Mouse (Mus musculus): ENCODE data around the gene Ddx47. TPM values are rescaled to one million over a fixed set of nuclear protein-coding genes. Genes with fewer than 3 reads are reported as not detected.
A peak's percentile ranks its signal among the peaks of the same experiment; 100 is the strongest.

Ddx47 gene
- total RNA-seq, 2 experiments from 2014 or later: 29.8 to 64.3 TPM

GRCm38 (mm10) chr6:135065236-135065957 is 54.0 kb downstream of the Ddx47 start, which contains the start of gene Gprc5a:
TSS of gene Gprc5a (plus strand) at chr6:135065651.
- ATAC-seq (replicated peaks; ENCODE audit: low FRiP score, poor library complexity, severe bottlenecking): peak; percentile 51; the same call in 1 of the 2 replicates

- no peak for ATAC-seq (replicated peaks; ENCODE audit: low FRiP score, poor library complexity, severe bottlenecking)
Measured at GRCm38 (mm10) chr6:135066795-135067445, 55.5 kb downstream of the Ddx47 start.

- ATAC-seq (replicated peaks; ENCODE audit: low FRiP score, poor library complexity, severe bottlenecking): no peak
Measured at GRCm38 (mm10) chr6:135068221-135068620, 56.8 kb downstream of the Ddx47 start.

GRCm38 (mm10) chr6:135069856-135070255 is 58.4 kb downstream of the Ddx47 start:
- ATAC-seq (replicated peaks; ENCODE audit: low FRiP score, poor library complexity, severe bottlenecking): no peak

- no peak for ATAC-seq (replicated peaks; ENCODE audit: low FRiP score, poor library complexity, severe bottlenecking)
Measured at GRCm38 (mm10) chr6:135070347-135070746, 58.9 kb downstream of the Ddx47 start.

Other genes with a start within 250 kb of the Ddx47 start
- gene Dusp16, start 219.0 kb upstream of the Ddx47 start, total RNA-seq (2015; ENCODE audit: low replicate concordance): 2.3 TPM in 1 of 2 replicates, not detected in the other
- gene Dusp16, start 219.0 kb upstream of the Ddx47 start, total RNA-seq (2017; ENCODE audit: low replicate concordance): 0.94 and 3.8 TPM in 2 replicates
- 23.0 and 23.2 TPM in 2 replicates for gene Crebl2, start 181.5 kb upstream of the Ddx47 start, total RNA-seq (2015; ENCODE audit: low replicate concordance)
- gene Crebl2, start 181.5 kb upstream of the Ddx47 start, total RNA-seq (2017; ENCODE audit: low replicate concordance): 26.0 and 49.9 TPM in 2 replicates
- gene Gpr19, start 113.0 kb upstream of the Ddx47 start, total RNA-seq (2015; ENCODE audit: low replicate concordance): 2.7 and 5.0 TPM in 2 replicates
- 2.1 and 8.3 TPM in 2 replicates for gene Gpr19, start 113.0 kb upstream of the Ddx47 start, total RNA-seq (2017; ENCODE audit: low replicate concordance)
- 256 and 258 TPM in 2 replicates for gene Cdkn1b, start 91.2 kb upstream of the Ddx47 start, total RNA-seq (2015; ENCODE audit: low replicate concordance)
- 354 and 386 TPM in 2 replicates for gene Cdkn1b, start 91.2 kb upstream of the Ddx47 start, total RNA-seq (2017; ENCODE audit: low replicate concordance)
- 0.19 and 2.1 TPM in 2 replicates for gene Apold1, start 29.9 kb upstream of the Ddx47 start, total RNA-seq (2015; ENCODE audit: low replicate concordance)
- 4.9 and 6.4 TPM in 2 replicates for gene Apold1, start 29.9 kb upstream of the Ddx47 start, total RNA-seq (2017; ENCODE audit: low replicate concordance)
- not detected in 2 replicates for gene Gprc5a, start 54.0 kb downstream of the Ddx47 start, total RNA-seq (2015; ENCODE audit: low replicate concordance)
- gene Gprc5a, start 54.0 kb downstream of the Ddx47 start, total RNA-seq (2017; ENCODE audit: low replicate concordance): not detected in 2 replicates
- gene Gprc5d, start 106.7 kb downstream of the Ddx47 start, total RNA-seq (2015; ENCODE audit: low replicate concordance): not detected in 2 replicates
- not detected in 2 replicates for gene Gprc5d, start 106.7 kb downstream of the Ddx47 start, total RNA-seq (2017; ENCODE audit: low replicate concordance)
- 96.6 and 108 TPM in 2 replicates for gene Fam234b, start 186.4 kb downstream of the Ddx47 start, total RNA-seq (2015; ENCODE audit: low replicate concordance)
- 155 and 168 TPM in 2 replicates for gene Fam234b, start 186.4 kb downstream of the Ddx47 start, total RNA-seq (2017; ENCODE audit: low replicate concordance)
- gene Hebp1, start 186.4 kb downstream of the Ddx47 start, total RNA-seq (2015; ENCODE audit: low replicate concordance): 72.1 and 87.8 TPM in 2 replicates
- gene Hebp1, start 186.4 kb downstream of the Ddx47 start, total RNA-seq (2017; ENCODE audit: low replicate concordance): 143 and 274 TPM in 2 replicates
- gene Gsg1, start 242.7 kb downstream of the Ddx47 start, total RNA-seq (2015; ENCODE audit: low replicate concordance): not detected in 2 replicates
- not detected in 2 replicates for gene Gsg1, start 242.7 kb downstream of the Ddx47 start, total RNA-seq (2017; ENCODE audit: low replicate concordance)

Data from erythroblast, adult 5-6 weeks (primary cell).